Mouse (Mus musculus): Measurements from ENCODE around the gene Nebl. TPM values are rescaled to one million over a fixed set of nuclear protein-coding genes. Genes with fewer than 3 reads are reported as not detected.

Gene Nebl
- total RNA-seq, 2 experiments from 2014 or later, result 28.1 to 36.5 TPM

- DNase-seq, result no peak
- intact Hi-C loops (cut with DNase I), result no loop called here
Measured at GRCm38 (mm10) chr2:17711216-17711615, 20.0 kb downstream of the Nebl start.

DNA sequence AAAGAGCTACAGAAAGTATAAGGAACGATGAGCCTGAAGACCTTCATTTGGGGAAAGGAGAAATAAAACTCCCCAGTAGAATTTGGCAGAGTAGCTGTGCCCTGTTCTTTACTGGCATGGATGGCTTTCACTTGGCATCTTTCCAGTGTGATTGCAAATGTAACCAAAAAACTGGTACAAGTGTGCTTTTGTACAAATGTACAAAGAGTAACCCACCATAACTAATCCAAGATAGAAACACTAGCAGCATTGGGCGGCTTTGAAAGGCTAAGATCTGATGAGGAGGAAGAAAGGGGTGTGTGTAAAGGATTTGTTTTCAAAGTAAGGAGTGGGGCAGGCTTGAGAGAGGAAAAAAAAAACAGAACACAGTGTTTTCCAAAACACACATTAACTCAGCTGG lies 21.2 kb downstream of the Nebl start:
- peak; percentile 8 for DNase-seq
- intact Hi-C loops (cut with DNase I), result no loop called here

GRCm38 (mm10) chr2:17705964-17706363 lies 25.3 kb downstream of the Nebl start:
- no peak for DNase-seq
- intact Hi-C loops (cut with DNase I), result no loop called here

GRCm38 (mm10) chr2:17705426-17705825 lies 25.8 kb downstream of the Nebl start:
- intact Hi-C loops (cut with DNase I), result no loop called here

GRCm38 (mm10) chr2:17703170-17703512 lies 28.1 kb downstream of the Nebl start:
- intact Hi-C loops (cut with DNase I), result no loop called here
- no peak for DNase-seq

More at GRCm38 (mm10) chr2:17705426-17705825, 25.8 kb downstream of the Nebl start:
- no peak for DNase-seq

DNA sequence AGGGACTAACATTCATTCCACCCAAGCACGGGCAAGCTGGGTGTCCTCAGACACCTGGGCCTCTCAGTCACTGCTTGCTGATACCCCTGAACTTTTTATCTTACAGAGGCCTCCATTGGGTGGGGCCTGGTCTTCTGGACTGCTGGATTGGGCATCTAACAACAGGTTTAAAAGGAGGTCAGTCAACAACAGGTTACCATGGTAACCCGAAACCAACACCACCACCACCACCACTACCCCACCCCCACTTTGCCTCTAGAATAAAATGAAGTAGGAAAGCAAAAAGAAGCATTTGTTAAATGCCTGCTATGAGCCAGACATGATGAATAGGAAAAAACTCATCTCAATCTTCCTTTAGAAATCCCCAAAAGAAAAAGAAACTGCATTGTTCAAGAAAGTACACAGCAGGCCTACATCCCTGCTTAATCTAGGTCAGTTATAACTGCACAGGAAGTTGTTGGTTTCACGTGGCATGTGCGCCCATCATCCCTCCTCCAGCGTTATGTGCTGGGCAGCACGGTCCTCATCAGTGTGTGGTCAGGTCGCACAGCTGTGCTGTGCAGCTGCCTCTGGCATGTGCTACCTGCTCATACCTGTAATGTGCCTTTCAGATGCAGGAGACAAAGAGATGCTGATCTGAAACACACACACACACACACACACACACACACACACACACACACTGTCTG lies 28.6 kb downstream of the Nebl start:
- intact Hi-C loops (cut with DNase I), result no loop called here
- DNase-seq, result no peak

DNA sequence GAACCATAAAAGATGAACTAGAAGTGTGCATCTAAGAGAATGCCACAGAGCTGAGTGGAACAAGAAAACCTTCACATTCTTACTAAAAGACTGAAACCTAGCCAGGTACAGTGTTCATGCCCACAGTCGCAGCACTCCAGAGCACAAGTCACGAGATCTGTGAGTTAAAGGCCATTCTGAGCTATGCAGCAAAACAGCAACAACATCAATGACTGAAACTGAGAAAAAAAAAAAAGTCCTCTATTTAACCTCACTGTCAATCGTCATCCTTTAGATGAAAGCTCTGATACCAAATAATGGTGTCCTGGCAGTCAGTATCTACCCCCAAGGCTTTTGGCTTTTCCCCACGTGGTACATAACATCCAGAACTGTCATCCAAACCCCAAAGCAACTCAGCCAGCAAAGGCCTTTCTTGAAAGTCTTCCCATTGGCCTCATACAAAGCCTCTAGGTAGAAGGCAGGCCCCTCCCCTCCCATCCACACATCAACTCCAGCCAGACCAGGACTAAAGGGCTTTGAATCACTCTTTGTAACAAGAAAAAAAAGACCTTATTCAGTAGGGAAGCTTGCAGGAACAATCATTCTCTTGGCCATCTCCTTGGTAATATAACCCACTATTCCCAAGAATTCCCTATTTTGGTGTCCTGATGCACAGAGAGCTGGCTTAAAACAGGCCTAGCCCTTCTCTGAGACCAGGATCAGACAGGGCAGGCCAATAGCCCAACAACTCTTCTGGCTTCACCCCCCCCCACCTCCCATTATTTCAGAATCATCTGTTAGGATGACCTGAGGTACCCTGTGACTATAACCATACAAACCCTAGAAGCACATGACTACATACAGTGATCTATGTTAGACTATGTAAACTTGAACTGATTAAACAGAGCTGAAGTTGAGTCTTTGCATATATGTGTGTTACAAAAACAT lies 32.8 kb downstream of the Nebl start:
- intact Hi-C loops (cut with DNase I), result no loop called here

GRCm38 (mm10) chr2:17692926-17693325 lies 38.3 kb downstream of the Nebl start:
- intact Hi-C loops (cut with DNase I), result no loop called here
- no peak for DNase-seq

More for the DNA sequence above, 32.8 kb downstream of the Nebl start:
- DNase-seq, result peak; percentile 15

DNA sequence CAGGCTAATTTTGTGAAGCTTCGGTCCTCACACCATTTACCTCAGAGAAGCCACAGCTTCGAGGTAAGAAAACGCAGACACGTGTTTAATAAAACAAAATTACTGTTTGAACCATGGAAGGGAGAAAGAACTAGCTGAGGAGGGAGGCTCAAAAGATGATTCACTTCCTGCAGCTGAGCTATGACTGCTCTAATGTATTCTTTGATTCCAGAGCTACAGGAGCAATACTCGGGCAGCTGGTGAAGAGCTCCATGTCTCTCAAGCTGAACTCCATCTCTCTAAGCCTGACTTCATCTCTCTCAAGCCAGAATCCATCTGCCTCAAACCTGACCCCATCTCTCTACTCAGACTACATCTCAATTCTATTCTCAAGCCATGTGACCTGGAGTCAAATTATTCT lies 41.0 kb downstream of the Nebl start:
- no peak for DNase-seq
- intact Hi-C loops (cut with DNase I), result no loop called here

- no peak for DNase-seq
- intact Hi-C loops (cut with DNase I), result no loop called here
Measured at GRCm38 (mm10) chr2:17687141-17687540, 44.1 kb downstream of the Nebl start.

- intact Hi-C loops (cut with DNase I), result no loop called here
- DNase-seq, result peak; percentile 67
Measured at GRCm38 (mm10) chr2:17683326-17684040, 47.8 kb downstream of the Nebl start.

- no peak for DNase-seq
- intact Hi-C loops (cut with DNase I), result no loop called here
Measured at GRCm38 (mm10) chr2:17672156-17672555, 59.1 kb downstream of the Nebl start.

GRCm38 (mm10) chr2:17671566-17671965 lies 59.7 kb downstream of the Nebl start:
- intact Hi-C loops (cut with DNase I), result no loop called here
- no peak for DNase-seq

GRCm38 (mm10) chr2:17669953-17670352 lies 61.3 kb downstream of the Nebl start:
- intact Hi-C loops (cut with DNase I), result no loop called here
- no peak for DNase-seq

DNA sequence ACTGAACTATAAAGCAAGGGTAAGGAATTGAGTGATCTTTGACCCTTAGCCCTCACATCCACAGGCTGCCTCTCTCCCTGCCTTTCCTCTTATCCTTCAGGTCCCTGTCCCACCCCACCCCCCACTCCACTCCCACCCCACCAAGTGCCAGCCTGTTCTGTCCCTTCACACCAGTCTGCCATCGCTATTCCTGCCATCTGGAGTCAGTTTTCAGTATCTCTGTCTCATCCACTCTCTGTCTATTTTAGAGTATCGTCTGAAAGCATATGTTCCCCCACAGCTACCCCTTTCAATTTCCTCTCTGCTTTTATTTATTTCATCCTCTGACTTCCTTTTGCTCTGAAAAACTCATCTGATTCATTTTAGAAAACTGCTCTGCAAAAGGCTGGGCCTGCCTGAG lies 62.3 kb downstream of the Nebl start:
- intact Hi-C loops (cut with DNase I), result no loop called here
- peak; percentile 36 for DNase-seq

DNA sequence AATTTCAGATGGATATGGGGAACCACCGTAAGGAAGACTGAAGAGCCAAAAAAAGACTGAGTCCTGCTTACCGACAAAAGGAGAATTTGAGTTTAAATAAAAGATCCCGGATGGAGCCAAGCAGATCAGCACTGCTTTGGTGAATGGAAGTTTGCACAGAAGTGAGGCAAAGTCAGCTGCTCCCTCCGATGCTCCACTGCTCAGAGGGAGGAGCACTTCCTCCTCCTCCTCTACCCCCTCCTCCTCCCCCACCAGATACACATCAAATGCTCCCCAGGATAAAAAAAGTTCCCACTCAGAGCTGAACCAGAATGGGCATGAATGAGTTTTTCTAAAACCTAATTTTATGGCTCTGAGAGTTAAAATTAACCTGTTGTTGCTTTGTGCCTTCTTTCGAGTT lies 73.1 kb downstream of the Nebl start:
- no peak for DNase-seq
- intact Hi-C loops (cut with DNase I), result loop anchor here (5.0 kb wide), 1 partner anchor 74 kb away; the partner anchor contains the start of gene Nebl

GRCm38 (mm10) chr2:17650147-17650834 lies 81.0 kb downstream of the Nebl start:
- DNase-seq, result peak; percentile 66
- intact Hi-C loops (cut with DNase I), result no loop called here

GRCm38 (mm10) chr2:17649728-17650127 lies 81.5 kb downstream of the Nebl start:
- no peak for DNase-seq
- intact Hi-C loops (cut with DNase I), result no loop called here

- intact Hi-C loops (cut with DNase I), result loop anchor here (5.0 kb wide), 1 partner anchor 198 kb away; no protein-coding TSS in a partner anchor
- DNase-seq, result peak; percentile 68
Measured at GRCm38 (mm10) chr2:17644282-17645262, 86.7 kb downstream of the Nebl start.
